In genomic region chr5:23637337-23637736, GRCm38 (mm10) we compare ENCODE assay signal across 16 mouse cellular contexts. TPM values are rescaled to one million over a fixed set of nuclear protein-coding genes. Genes with fewer than 3 reads are reported as not detected.
DNase-seq lines count a peak whose midpoint lies in the region; ATAC-seq lines count a peak whose summit lies in the region.
"Had no signal": no experiment of that assay in that cellular context is flagged by ENCODE, and none has a peak within 500 bp of the region (broad histone marks: within the 10 kb centered on the region; RNA-seq: fewer than 3 reads in every experiment).

No protein-coding gene starts in this region.

- intact Hi-C loops in gastrocnemius, postnatal 14 days (cut with DNase I; ENCODE audit: low total_unique reads): no loop called here

- DNase-seq in 416B (ENCODE audit: low read depth): peak; percentile 90
- peak; percentile 57 to 58 for DNase-seq in B cell, adult 2 months
- DNase-seq in T-cell, adult 2 months (ENCODE audit: low spot score): peak; percentile 63
- DNase-seq in gastrocnemius, postnatal 14 days: no peak
- DNase-seq in right cerebral cortex, adult 18-20 months: no peak
- no peak for DNase-seq in layer of hippocampus, adult 9-10 months (ENCODE audit: low spot score)
- DNase-seq: adrenal gland, postnatal 25 days; cerebellum, adult 9-11 months; gastrocnemius, postnatal 25 days; kidney, postnatal 25 days; lung, adult 2 months; right cerebral cortex, postnatal 4 days had no signal

- ATAC-seq in megakaryocyte, adult 5-6 weeks (ENCODE audit: poor library complexity, severe bottlenecking): peak; percentile 73
- ATAC-seq: forebrain, embryonic 15.5 days; intestine, embryonic 16.5 days; midbrain, embryonic 15.5 days had no signal

RNA-seq across cellular contexts. Expression of gene Srpk2, which starts 47.1 kb away (rescaled TPM):
- total RNA-seq in megakaryocyte, adult 5-6 weeks (2015): 42.0 and 46.9 TPM in 2 replicates
- total RNA-seq in megakaryocyte, adult 5-6 weeks (2017): 52.8 and 62.8 TPM in 2 replicates
- total RNA-seq in gastrocnemius, postnatal 14 days (2021): 10 to 100 TPM; 23.8 to 31.2 TPM

Comparison
In these comparisons a context has a peak if more than half of its experiments do, and no peak if none do; other contexts are left out.
1. DNase-seq: peak in 416B (single experiment), B cell, adult 2 months (2 of 2) and T-cell, adult 2 months (single experiment); none in gastrocnemius, postnatal 14 days (single experiment), right cerebral cortex, adult 18-20 months (single experiment) and layer of hippocampus, adult 9-10 months (single experiment).